Mouse (Mus musculus) common myeloid progenitor, adult 5-6 weeks (primary cell): ENCODE results near the gene Fut11. TPM values are rescaled to one million over a fixed set of nuclear protein-coding genes. Genes with fewer than 3 reads are reported as not detected.

Experiments used
- ATAC-seq: replicated peaks from 2 replicates; pipeline ENCODE4 v1.8.0; 2016; ENCODE audit warnings: low read depth, mild to moderate bottlenecking, moderate TSS enrichment, inconsistent platforms; ENCODE audit not compliant: poor library complexity, severe bottlenecking
- total RNA-seq: library from RNA; stranded (forward); fragments of 200-1000, 187-1606 nt; gene quantifications from 2 replicates; pipeline ENCODE4 v1.2.3, GENCODE M21; 2017

The Fut11 gene
- total RNA-seq, 1 experiment from 2014 or later, result 9.5 TPM

- no peak for ATAC-seq
Measured at GRCm38 (mm10) chr14:20743614-20744013, 48.8 kb downstream of the Fut11 start.

GRCm38 (mm10) chr14:20746935-20747334 lies 52.2 kb downstream of the Fut11 start:
- ATAC-seq, result no peak

GRCm38 (mm10) chr14:20748388-20748787 lies 53.6 kb downstream of the Fut11 start:
- no peak for ATAC-seq

DNA sequence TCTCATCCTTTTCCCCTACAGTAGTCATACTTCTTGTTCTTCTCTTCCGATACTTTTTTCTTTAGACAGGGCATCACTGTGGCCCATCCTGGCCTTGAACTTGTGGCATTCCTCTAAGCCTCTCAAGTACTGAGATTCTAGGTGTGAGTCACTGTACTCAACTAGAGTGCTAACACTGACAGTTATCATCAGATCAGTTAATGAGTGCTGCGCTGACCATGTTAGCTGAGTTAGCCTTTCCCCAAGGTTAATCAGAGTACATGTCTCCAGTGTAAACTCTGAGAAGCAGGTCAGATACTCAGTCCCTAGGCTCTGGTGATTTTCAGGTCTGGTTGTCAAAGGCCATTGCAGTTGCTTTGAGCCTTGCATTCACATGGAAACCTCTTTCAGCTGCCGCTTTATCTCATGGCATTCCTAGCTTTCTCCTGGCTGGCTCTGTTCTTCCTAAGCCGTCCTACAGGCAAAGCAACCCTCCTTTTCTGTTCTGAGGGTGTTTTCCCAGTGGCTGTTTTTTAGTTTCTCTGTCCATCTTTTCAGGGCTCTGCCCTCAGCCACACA lies 54.8 kb downstream of the Fut11 start:
- ATAC-seq, result no peak

DNA sequence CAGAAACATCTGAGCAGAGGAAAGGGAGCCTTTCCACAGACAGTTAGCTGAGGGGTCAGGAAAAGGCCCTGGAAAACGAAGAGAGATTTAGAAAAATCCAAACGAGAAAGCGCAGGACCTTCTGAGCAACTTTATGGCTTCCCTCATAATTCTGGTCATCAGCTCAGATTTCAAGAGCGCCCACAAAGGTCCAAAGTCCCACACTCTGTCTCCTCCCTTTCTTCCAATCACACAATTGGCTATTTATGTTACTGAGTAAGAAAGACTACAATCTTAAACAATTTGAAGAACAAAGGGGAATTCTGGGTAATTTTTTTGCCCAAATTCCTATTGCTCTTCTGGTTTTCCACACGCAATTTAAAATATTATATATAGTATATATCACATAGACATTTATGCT lies 55.7 kb downstream of the Fut11 start:
- no peak for ATAC-seq

Other genes with a start within 250 kb of the Fut11 start
- gene Cfap70, start 242.7 kb upstream of the Fut11 start, total RNA-seq, result 0.05 TPM in 1 of 2 replicates, not detected in the other
- 48.7 and 60.9 TPM in 2 replicates for gene Anxa7, start 214.8 kb upstream of the Fut11 start, total RNA-seq
- gene Mss51, start 198.1 kb upstream of the Fut11 start, total RNA-seq, result 1.1 and 1.9 TPM in 2 replicates
- gene Ppp3cb, start 148.4 kb upstream of the Fut11 start, total RNA-seq, result 55.1 and 94.1 TPM in 2 replicates
- 8.3 and 8.6 TPM in 2 replicates for gene Usp54, start 53.9 kb upstream of the Fut11 start, total RNA-seq
- gene Myoz1, start 38.4 kb upstream of the Fut11 start, total RNA-seq, result not detected in 2 replicates
- 0.23 TPM in 1 of 2 replicates, not detected in the other for gene Synpo2l, start 26.6 kb upstream of the Fut11 start, total RNA-seq
- gene Sec24c, start 20.7 kb upstream of the Fut11 start, total RNA-seq, result 75.4 and 87.3 TPM in 2 replicates
- 100 and 114 TPM in 2 replicates for gene Chchd1, start 8.0 kb downstream of the Fut11 start, total RNA-seq
- gene Zswim8, start 12.6 kb downstream of the Fut11 start, total RNA-seq, result 7.9 and 17.6 TPM in 2 replicates
- 11.6 and 13.4 TPM in 2 replicates for gene Ndst2, start 39.6 kb downstream of the Fut11 start, total RNA-seq
- gene Camk2g, start 99.1 kb downstream of the Fut11 start, total RNA-seq, result 46.7 and 57.4 TPM in 2 replicates
- gene Plau, start 141.7 kb downstream of the Fut11 start, total RNA-seq, result 0.92 and 1.6 TPM in 2 replicates
- 38.3 and 46.9 TPM in 2 replicates for gene Vcl, start 234.4 kb downstream of the Fut11 start, total RNA-seq